Mouse (Mus musculus): Measurements from ENCODE around the gene Msrb3. TPM values are rescaled to one million over a fixed set of nuclear protein-coding genes. Genes with fewer than 3 reads are reported as not detected.

Gene Msrb3
- 1 to 10 TPM; 4.6 to 5.9 TPM for total RNA-seq (2021)
- long read RNA-seq, experiment 1, partial matches to known transcripts, result 0 of 4 reads
- long read RNA-seq, experiment 1, other reads (novel, unspliced or antisense), result 1 of 4 reads
- long read RNA-seq, experiment 2, partial matches to known transcripts, result 0 of 6 reads
- long read RNA-seq, experiment 2, other reads (novel, unspliced or antisense), result 2 of 6 reads

GRCm38 (mm10) chr10:120898785-120899762 lies at the start of gene Msrb3:
Gene Msrb3 (minus strand): TSS chr10:120899101.
- DNase-seq (ENCODE audit: low spot score in 2 of 2), result peak; percentile 28 to 48

DNA sequence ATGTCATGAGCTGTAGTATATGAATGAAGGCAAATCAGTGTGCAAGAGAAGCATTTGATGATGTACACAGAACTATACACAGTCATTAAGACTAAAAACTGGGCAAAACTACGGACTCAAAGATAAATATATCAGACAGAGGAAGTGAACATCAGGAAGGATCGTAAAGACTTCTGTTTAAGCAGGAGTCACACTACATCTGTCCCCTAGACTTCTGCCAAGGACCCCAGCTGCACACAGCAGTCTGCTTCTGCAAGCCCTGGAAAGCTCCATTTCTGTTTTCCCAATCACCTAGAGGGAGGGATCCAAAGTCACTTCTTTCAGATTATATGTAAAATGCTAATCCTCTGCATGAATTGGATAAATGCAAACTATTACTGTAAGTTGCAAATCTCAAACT lies 49.6 kb upstream of the Msrb3 start:
- DNase-seq (ENCODE audit: low spot score in 2 of 2), result no peak

- no peak for DNase-seq (ENCODE audit: low spot score in 2 of 2)
Measured at GRCm38 (mm10) chr10:120947842-120948241, 48.9 kb upstream of the Msrb3 start.

DNA sequence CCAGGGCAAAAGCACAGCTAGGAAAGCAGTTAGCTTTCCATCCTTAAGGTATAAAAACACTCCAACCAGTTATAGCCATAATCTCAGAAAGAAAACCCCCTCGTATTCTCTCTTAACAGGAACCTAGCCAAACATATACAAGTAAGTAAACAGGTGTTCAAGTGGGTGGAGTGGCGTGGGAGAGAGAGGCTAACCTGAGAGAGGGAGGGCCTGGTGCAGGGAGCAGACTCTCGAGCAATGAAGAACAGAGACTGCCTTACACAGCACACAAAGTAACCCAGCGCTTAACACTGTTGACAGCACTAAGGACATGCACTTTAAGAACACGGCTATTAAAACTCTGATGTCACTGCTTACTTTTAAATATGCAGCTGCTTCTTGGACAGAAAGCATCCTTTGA lies 47.9 kb upstream of the Msrb3 start:
- no peak for DNase-seq (ENCODE audit: low spot score in 2 of 2)

DNA sequence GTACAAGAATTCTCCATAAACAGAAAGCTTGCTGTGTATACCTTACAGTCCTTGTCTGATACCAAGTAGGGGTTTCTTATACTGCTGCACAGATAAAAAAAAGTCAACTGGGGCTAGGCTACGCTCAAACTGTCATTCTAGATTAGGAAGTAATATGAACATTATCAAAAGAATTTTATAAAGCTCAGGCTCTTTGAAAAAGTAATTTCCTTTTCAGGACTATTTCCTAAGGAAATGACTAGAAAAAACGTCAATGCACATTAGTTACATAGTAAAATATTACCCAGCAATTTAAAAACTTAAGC lies 40.0 kb upstream of the Msrb3 start:
- DNase-seq (ENCODE audit: low spot score in 2 of 2), result no peak

DNA sequence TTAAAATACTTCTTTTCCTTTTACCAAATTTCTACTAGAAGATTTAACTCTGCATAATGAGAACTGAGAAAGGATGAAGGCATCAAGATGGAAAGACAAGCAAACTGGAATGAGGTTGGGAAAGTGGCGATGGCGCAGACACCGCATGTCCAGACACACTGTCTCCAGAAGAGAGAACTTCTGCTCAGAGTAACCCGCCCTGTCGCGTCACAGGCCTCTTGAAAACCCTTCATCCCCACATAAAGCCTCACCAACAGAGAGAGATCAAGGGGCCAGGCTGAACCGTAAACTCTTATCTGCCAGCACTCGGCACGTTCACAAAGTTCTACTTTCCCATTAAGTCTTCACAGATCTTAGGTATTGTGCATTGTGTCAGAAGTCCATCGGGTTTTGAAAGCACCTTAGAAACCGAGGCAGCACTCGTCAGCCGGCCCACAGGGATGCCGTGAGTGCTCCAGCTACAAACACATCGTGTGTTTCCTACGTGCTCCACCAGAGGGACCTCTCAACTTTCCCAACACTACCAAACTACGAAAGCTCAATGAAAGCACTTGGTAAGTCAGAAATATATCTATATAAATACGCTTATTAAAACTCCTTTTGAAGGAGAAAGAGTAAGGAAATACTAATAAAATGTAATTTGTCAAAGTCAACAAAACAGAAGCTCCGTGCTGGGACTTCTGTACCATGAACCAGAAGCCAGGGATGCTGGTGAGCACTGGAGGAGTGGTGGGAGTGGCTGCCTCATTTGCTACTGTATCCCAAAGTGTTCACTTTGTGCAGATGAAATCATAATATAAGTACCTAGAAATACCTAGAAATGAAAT lies 39.4 kb upstream of the Msrb3 start:
- DNase-seq (ENCODE audit: low spot score in 2 of 2), result peak; percentile 26 to 62

- DNase-seq (ENCODE audit: low spot score in 2 of 2), result no peak
Measured at GRCm38 (mm10) chr10:120929536-120929935, 30.6 kb upstream of the Msrb3 start.

- no peak for DNase-seq (ENCODE audit: low spot score in 2 of 2)
Measured at GRCm38 (mm10) chr10:120928183-120928582, 29.3 kb upstream of the Msrb3 start.

DNA sequence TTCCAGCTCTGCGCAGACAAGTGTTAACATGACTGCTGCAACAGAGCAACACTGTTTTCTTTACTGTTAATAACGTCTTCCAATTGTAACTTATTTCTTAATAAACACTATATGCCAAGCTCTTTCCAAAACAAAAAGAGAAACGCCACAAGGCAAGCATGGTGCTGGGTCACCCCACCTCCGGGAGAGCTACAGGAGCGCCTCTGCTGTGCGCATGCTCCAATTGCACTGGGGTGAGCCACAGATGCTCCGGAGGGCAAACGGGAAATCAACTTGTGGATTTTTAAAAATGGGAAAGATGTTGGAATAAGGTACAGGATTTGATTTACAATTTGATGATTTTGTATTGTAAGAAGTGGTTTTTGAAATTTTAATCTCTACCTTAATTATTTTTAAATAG lies 27.3 kb upstream of the Msrb3 start:
- no peak for DNase-seq (ENCODE audit: low spot score in 2 of 2)

- no peak for DNase-seq (ENCODE audit: low spot score in 2 of 2)
Measured at GRCm38 (mm10) chr10:120921501-120921900, 22.6 kb upstream of the Msrb3 start.

GRCm38 (mm10) chr10:120920604-120921003 lies 21.7 kb upstream of the Msrb3 start:
- DNase-seq (ENCODE audit: low spot score in 2 of 2), result no peak

DNA sequence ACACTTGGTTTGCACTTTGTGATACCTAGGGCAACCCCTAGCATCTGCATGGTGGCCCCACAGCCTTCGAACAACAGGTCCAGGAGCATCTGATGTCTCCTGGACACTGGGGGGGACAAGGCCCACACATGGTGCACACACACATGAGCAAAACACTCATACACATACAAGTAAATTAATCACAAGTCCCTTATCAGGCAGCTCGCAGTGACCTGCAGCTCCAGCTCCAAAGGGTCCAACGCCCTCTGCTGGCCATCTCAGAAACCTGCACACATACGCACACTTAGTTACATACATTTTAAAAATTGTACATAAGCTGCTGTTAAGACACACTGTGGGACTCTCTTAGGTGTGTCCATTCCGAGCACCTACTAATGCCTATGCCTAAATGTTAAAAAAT lies 17.3 kb upstream of the Msrb3 start:
- no peak for DNase-seq (ENCODE audit: low spot score in 2 of 2)

DNA sequence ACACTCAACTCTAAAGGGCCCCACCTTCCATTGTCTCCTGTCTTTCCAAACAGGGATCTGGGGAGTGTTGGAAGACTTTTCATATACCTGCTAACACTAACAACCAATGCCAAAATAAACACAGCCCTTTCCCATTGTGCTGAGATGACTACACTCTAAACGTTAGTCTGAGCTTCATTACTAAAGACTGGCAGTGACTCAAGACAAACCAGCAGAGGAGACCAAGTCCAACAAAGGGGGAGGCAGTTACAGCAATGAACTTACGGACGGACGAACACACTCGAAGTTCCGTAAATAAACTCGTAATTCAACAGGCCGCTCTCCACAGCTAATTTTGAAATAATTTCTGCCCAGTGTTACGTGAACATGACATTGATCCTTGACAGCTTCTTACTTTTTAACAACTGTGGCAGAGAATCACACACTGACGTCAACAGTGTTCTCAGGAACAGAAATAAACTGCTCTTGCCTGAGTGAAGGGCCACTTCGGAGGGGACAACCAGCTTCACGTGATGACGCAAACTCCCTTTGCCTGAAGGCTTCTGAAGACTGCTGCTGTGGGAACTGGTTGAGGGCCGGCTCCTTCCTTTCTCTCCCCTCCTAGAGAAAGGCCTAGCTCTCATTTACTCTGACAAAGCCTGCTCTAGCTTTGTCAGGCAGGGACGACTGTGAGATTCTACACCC lies 16.2 kb upstream of the Msrb3 start:
- no peak for DNase-seq (ENCODE audit: low spot score in 2 of 2)

DNA sequence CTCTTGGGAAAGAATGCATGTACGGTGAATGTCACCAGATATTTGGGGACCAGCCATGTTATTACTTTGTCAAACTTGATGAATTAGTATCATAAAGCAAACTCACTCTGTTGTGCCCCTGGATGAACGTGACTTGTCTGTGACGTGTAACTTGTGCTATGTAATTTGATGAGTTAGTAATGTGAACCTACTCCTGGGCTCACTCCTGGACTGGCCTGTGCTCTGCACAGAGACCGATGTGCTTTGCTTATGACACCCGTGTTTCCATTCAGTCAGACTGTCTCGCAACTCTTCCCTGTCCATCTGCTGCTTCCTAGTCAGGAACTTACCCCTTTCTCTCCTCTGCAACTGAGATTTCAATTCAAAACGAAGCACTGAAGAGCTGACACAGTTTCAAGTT lies 15.4 kb upstream of the Msrb3 start:
- DNase-seq (ENCODE audit: low spot score in 2 of 2), result no peak

- DNase-seq (ENCODE audit: low spot score in 2 of 2), result no peak
Measured at GRCm38 (mm10) chr10:120913796-120914195, 14.9 kb upstream of the Msrb3 start.

DNA sequence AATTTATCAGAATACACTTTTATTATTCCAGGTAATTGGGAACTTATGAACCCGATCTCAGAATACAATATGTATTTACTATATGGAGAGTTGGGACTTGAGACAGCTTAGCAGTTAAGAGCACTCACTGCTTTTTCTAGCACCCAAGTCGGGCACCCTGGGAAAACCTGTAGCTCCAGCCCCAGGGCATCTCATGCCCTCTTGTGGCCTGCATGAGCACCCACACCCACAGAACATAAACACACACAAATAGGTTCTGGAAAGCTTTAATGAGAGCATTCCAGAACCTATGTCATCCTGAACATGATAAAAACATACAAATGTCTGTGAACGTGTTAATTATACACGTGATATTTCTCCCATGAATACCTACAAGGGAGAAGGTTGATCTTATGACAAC lies 13.1 kb upstream of the Msrb3 start:
- no peak for DNase-seq (ENCODE audit: low spot score in 2 of 2)

GRCm38 (mm10) chr10:120908776-120909574 lies 10.1 kb upstream of the Msrb3 start:
- DNase-seq (ENCODE audit: low spot score in 2 of 2), result no peak

GRCm38 (mm10) chr10:120904676-120905075 lies 5.8 kb upstream of the Msrb3 start:
- no peak for DNase-seq (ENCODE audit: low spot score in 2 of 2)

- no peak for DNase-seq (ENCODE audit: low spot score in 2 of 2)
Measured at GRCm38 (mm10) chr10:120903843-120904468, 5.1 kb upstream of the Msrb3 start.

DNA sequence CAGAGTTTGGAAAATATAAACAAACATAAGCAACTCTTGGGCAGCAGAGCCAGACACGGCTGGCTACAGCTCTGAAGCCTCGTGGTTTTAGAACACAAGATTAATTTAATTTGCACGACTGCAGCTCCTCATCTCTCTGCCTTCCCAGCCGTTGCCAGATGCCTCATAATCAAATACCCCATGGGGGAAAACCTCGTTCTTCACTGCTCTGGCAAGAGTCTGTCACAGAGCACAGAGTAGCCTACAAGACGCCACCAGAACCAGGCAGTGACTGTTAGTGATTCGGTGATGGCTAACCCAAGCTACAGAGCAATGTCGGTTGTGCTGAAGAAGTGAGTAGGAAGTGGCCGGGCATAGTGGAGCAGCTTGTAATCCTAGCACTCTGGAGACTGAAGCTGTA lies 2.8 kb upstream of the Msrb3 start:
- DNase-seq (ENCODE audit: low spot score in 2 of 2), result no peak

Measured in layer of hippocampus, postnatal 14 days (tissue).